Mouse (Mus musculus) MEL (cell line): ENCODE measurements around the gene Sox12.

ENCODE experiments used
- CTCF ChIP-seq, 3 experiments: IDR thresholded peaks in 2 of 3; conservative IDR thresholded peaks in 1 of 3; 2 replicates each; pipeline ENCODE4 v1.5.1; 2011 to 2012; ENCODE audit warnings: low read length in 3 of 3, low read depth in 2 of 3, mild to moderate bottlenecking in 2 of 3, improper control_type of control experiment in 1 of 3, inconsistent platforms in 1 of 3, mixed read lengths in 1 of 3, moderate library complexity in 1 of 3; ENCODE audit not compliant: control insufficient read depth in 1 of 3, insufficient read depth in 1 of 3, poor library complexity in 1 of 3, severe bottlenecking in 1 of 3
- EP300 ChIP-seq, 2 experiments: IDR thresholded peaks; 2 replicates each; pipeline ENCODE4 v1.6.1; 2011; ENCODE audit warnings: improper control_type of control experiment in 2 of 2, low read length in 2 of 2, low read depth in 1 of 2, mild to moderate bottlenecking in 1 of 2
- TAL1 ChIP-seq: IDR thresholded peaks from 2 replicates; pipeline ENCODE4 v1.6.1; 2012; ENCODE audit warnings: mild to moderate bottlenecking, inconsistent platforms, low read length, moderate library complexity, mixed read lengths

- TF ChIP-seq CTCF (IDR thresholded peaks at IDR 0.05 in 2 of 3, conservative IDR thresholded peaks at IDR 0.05 in 1 of 3; ENCODE audit: control insufficient read depth in 1 of 3, insufficient read depth in 1 of 3, low read depth in 2 of 3, low read length in 3 of 3, poor library complexity in 1 of 3, severe bottlenecking in 1 of 3) (no peak), EP300 (IDR thresholded peaks at IDR 0.05; ENCODE audit: low read depth in 1 of 2, low read length in 2 of 2) (no peak), TAL1 (no peak)
Measured at GRCm38 (mm10) chr2:152436405-152436901, 38.6 kb upstream of the Sox12 start.
